Mouse (Mus musculus) v-Abl transformed pro-B cells (cell line): ENCODE measurements around the gene Gng12.

Experiments used
- in situ Hi-C, 2 experiments: fragments of 400-800 bp; cut with MboI; formaldehyde crosslinking; loops; one replicate each; pipeline ENCODE4 v1.15.1; 2025; ENCODE audit not compliant: unreplicated experiment in 2 of 2

Gene Gng12

DNA sequence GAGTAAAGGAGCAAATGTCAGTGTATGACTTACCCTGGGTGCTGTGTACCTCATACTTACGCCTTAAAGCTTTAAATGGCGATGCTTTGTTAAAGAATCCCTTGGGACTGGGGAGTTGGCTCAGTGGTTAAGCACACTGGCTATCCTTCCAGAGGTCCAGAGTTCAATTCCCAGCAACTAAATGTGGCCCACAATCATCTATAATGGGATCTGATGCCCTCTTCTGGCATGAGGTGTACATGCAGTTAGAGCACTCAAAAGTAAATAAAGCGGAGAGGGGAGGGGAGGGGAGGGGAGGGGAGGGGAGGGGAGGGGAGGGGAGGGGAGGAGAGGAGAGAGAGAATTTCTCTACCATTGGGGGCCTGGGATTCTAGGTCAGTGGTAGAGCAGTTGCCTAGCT is 142.8 kb downstream of the Gng12 start:
- in situ Hi-C loops, result loop anchor here (5.0 kb wide), 3 partner anchors 33 to 98 kb away; no protein-coding TSS in a partner anchor

DNA sequence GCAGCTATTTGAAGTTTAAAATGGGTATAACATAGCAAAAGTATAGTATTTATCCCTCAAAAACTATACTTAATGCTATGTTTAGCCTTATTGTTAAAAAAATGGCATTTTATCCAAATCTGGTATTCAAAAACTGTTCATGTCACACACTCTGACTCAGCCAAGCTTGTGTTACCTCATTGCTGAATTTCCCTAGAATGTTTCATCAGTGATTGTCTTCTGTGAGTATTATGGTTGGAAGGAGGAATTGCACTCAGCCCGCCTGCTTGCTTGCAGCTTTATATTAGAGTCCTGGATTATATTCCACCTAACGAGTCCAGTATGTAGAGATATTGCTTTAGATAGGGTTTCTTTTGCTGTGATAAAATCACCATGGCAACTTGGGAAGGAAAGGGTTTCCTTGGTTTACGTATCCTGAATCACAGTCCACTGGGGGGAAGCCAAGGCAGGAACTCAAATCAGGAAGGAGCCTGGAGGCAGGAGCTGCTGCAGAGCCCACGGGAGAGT is 144.8 kb downstream of the Gng12 start:
- in situ Hi-C loops, result loop anchor here in 1 of 2 experiments (5.0 kb wide), 1 partner anchor 91 kb away; no protein-coding TSS in a partner anchor

DNA sequence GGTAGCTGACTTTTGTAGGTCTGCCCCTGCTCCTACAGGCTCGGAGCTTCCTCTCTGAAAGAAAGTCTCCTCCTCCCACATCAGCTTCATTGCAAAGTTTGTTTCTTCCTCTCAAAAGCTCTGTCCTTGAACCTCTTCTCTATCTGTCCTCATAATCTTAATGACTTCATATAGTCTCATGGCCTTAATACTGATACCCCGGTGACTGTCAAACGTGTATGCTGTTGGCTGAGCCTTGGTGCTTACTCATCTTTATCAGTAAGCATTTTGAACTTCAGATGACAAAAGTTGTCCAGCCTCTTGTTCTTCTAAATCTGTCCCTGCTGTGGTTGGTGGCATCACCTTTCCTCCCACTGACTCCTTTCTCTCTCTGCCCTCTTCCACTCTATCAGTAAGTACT is 149.2 kb downstream of the Gng12 start:
- in situ Hi-C loops, result no loop called here

DNA sequence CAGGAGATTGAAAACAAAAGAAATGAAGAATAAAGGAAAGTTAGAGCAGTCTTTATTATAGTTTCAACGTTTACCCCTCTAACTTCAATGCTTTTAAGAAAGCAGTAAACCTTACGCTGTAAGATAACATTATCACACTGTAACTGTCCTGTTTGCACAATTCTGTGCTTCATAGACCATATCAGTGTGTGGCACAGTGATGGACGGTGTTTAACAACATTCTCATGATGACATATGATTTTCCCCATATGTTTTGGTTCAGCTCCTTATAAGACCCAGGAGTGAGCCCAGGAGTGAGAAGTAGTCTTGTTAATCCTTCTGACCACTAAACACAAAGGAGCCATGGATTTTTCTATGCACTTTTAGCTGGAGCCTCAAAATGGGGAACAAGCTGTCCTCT is 150.7 kb downstream of the Gng12 start:
- in situ Hi-C loops, result no loop called here

DNA sequence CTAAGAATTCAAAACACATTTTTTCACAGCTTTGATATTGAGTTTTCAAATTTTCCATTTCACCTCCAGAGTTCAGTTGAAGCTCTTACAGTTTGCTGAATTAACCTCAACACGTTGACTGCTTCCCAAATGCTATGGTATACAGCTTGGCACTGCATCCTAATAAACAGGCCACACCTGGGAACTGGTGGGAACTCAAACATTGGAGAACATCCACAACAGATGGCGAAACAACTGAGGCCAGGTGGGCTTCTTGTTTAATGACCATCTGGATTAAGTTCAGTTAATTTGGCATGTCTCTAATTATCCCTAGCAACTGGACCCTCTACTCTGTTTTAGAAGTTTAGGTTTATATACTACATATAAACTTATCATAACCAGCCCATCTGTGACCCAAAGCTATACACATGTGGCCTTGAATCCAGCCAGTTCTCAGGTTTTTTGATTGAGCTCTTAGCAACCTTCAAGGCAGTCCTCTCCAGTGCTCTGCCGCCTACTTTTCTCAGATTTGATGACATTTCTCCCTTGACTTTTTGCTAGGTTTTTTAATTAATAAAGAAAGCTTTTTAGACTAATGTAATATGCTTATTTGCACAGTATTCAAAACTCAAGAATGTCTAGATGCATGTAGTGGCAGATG is 152.0 kb downstream of the Gng12 start:
- in situ Hi-C loops, result no loop called here

DNA sequence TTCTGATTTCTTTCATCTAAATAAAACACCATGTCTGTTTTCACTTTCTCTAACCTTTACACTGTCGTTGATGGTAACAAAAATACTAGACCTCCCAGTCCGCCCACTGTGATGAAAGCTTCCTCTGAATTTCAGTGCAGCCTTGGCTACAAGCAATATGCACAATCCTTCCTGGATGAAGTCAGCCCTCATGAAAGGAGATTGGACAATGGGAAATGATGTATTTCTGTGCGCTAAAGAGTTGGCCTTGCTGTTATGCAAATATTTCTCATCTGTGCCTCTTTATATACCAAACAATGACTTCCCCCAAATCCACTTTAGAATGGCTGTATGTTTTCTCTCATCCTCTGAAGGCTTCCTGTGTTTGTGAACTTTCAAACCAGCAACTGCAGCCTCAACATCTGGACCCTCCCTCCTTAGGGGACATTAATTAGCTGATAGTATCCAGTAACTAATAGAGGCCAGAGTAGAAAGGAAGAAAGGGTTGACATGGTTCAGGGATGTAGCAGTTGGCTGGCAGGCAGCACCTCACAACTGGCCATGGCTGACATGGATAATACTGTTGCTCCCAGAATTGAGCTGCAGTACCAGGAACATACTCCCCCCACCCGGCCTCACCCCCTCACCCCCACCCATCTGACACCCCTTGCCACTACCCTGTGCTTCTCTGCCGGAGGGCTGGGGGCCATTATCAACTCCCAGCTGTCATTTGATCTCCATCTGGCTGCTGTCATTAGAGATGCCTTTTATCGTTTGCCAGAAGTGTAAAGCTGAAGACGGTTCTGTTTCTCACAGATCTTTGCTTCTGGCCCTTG is 152.9 kb downstream of the Gng12 start:
- in situ Hi-C loops, result no loop called here

DNA sequence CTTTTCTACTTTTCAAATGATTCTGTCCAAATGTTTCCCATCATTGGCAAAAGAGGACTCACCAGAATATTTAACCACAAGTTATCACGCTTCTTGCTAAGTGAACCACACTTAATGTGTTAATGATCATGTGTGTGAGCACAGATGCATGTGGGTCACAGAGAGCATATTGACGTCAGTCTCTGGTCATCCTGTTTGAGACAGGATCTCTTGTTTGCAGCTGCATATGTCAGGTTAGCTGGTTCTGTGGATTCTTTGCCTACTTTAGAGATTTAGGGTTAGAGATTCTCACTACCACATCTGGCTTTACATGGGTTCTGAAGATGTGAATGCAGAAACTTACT is 153.5 kb downstream of the Gng12 start:
- in situ Hi-C loops, result no loop called here

DNA sequence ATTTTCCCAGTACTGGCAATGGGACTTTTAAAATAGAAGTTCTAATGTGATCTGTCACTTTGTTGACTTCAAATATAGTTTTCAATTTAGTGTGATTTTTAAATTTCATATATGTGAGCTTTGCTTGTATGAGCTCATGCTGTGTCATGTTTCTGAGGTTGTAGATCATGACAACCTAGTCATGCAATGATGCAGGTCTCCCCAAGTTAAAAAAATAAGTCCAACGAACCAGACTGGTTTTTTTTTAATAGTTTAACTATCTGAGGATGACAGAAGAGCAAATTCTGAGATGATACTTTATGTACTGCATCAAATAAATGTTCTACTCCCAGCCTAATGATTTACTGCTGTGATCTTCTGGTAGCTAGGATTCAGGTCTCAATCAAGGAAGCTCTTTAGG is 153.9 kb downstream of the Gng12 start:
- in situ Hi-C loops, result no loop called here

DNA sequence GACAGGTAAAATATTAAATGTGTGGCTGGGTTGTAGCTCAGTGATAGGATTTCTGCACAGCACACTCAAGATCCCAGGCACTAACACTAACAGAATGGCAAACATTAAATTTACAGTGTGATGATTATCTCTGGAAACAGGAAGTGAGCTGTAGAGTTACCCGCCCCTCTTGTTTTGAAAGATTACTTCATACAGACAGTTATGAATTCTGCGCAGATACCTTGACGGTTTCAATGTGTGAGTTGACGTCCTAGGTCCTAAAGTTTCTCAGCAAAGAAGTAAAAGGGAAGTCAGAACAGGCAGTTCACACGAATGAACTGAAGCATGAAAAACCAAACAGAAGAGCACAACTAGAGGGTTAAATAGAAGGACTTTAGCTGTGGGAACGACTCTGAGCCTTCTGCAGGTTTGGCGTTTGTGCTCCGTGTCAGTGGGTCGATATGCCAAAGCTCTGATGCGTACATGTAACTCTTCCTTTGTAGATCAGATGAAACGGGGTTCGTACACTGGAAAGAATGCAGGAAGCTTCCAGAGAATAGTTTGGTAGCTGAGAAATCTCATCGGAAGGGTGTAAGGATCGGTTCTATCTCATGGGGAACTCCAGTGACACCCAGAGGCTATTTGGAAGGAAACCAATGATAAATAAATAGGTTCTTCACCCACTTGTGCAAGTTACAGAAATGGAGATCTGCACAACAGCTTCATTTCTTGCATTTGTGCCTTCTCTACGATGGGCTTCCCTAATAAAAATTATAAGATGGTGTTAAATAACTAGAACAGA is 160.1 kb downstream of the Gng12 start:
- in situ Hi-C loops, result no loop called here

DNA sequence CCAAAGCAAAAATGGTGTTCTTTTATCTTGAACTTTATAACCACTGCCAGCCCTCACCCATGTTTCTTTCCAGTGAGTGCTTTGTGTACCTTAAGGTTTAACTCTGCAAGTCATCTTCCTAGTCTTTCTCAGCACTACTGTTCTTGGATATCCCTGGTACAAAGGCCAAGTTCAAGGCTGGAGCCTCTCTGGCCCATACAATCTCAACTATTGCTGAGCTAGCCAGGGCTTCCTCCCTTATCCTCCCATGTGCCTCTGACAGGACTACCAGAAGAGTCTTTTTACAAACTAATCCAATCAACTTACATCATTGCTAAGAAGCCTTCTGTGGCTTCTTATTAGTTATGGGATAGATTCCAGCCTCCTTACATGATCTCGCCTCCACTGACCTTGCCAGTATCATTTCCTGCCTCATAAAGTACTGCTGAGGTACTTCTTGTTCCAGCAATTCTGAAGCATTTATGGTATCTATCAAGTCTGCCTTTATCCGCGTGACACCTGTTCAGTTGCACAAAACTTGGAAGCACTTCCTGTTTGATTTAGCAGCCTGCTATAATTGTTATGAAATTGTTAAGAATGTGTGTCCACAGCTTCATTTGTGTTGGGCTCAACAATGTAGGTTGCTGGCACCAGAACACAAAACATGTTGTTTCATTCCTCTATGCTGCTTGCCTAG is 160.8 kb downstream of the Gng12 start:
- in situ Hi-C loops, result no loop called here

DNA sequence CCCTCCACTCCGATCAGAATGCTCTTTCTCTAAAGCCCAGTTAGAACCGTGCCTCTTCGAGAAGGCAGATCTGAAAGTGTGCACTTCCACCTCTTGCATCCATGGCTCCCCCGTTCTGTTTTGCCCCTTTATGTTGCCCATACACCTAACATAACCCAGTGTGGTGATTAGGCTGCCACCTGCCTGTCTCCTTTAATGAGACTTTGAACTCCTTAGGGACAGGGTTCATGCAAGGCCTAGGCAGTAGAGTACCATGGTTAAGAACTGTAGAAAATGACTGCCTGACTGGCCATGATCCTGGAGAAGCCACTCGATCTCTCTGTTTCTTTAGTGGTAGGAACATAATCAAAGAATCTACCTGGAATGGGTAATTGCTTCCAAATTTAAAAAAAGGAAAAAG is 161.4 kb downstream of the Gng12 start:
- in situ Hi-C loops, result no loop called here

DNA sequence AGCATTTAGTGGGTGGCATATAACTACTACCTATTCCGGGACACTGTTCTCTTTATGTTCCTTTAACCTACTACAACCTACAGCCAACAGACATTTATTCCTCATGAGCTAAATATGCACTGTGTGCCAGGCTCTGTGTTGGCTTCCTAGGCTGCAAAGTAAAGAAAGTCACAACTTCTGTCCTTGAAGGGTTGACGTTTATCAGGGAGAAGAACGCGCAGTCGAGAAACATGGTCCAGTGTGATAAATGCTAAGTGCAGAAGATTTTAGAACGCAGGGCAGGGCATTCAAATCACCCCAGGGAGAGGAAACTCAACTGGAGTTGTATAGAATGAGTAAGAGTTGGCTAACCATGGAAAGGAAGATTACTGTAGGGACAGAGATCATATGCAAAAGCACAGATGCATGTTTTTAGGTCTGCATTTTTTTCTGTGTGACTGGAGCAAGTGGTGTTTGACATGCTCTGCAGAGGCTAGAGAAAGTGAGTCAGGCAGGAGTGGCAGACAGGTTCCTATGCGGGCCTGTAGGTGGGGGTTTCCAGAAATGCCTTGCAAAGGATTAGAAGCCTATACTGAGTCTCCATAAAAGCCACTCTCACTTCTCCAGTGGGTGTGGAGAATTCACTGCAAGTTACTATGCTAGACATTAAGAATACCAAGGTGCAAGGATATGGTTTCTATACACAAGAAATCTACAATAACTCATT is 161.9 kb downstream of the Gng12 start:
- in situ Hi-C loops, result no loop called here

DNA sequence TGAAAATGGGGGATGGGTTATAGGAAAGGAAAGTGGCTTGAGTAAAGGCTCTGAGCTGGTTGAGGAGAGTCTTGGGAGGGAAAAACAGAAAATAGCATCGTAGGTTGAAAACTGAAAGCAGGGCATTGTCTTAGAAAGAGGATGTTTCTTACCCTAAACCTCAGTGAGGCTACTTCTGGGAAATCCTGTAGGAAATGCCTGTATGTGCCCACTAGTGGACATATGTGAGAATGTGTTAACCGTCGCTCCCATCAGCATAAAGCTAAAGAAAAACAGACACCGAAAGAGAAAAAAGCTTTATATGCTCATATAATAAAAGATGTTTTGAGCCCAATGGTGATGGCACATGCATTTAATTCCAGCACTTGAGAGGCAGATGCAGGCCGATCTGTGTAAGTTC is 163.9 kb downstream of the Gng12 start:
- in situ Hi-C loops, result no loop called here

DNA sequence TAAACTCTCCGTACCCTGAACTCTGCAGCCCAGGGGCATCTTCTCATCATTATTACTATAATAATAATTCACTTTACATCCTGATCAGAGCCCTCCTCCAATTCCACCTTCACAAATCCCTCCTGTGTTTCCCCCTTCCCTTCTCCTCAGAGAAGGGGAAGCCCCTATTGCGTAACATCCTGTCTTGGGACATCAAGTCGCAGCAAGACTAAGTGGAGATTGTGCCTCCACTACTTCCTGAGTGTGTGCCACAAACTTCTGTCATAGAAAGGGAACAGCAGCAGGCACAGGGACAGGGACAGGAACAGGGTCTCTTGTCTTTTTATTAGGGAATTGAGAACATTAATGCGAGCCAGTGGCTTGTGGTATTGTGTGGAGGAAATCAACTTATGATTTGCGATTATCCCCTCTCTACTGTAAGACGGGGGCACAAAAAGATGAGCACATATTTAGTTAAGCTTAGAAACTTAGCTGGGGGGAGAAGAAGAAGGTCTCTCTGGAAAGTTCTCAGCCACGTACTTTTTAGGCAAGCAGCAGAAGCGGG is 173.1 kb downstream of the Gng12 start:
- in situ Hi-C loops, result no loop called here

DNA sequence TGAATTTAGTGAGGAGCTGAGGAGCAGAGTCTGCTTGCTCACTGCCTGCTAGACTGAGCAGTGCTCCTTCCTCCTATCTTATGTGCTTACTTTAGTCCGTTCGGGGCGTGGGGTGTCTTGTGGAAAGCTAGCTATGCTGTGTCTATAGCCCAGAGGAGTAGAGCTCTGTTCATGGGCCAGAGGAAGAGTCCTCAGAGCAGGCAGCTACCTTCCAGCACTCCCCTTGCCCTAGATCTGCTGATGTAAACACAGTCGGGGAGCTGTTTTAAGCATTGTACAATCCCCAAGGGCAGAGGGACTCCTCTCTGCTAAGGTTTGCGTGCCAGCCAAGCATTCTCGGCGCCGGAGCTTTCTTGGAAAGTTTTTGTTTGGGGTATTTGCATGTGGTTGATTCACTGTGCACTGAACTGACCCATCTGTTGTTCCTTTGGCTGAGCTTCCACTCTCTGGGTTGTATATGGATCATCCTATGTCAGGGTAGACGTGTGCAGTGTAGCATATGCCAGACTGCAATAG is 173.7 kb downstream of the Gng12 start:
- in situ Hi-C loops, result loop anchor here in 1 of 2 experiments (5.0 kb wide), 1 partner anchor 33 kb away; the partner anchor contains the start of gene Gadd45a
